Mouse (Mus musculus) skeletal muscle tissue, adult 2 months (tissue): ENCODE data around the gene Rsl1d1.
"Not testable (repeated sequence)": the region's sequence is repeated elsewhere in the genome, so short reads cannot be mapped to it uniquely, and the experiment has no call there.

ENCODE experiments used
- DNase-seq: peaks from one replicate; pipeline ENCODE4 v3.0.0-alpha.2; 2012; ENCODE audit warnings: low read depth, low spot score

The Rsl1d1 gene

GRCm38 (mm10) chr16:11157721-11158120 is 45.4 kb downstream of the Rsl1d1 start:
- DNase-seq = not testable (repeated sequence)

GRCm38 (mm10) chr16:11154500-11154899 is 48.6 kb downstream of the Rsl1d1 start:
- no peak for DNase-seq

- DNase-seq = not testable (repeated sequence)
These were observed 59.2 kb downstream of the Rsl1d1 start for GRCm38 (mm10) chr16:11143706-11144483.
